Comparison of ENCODE assay signal across 21 mouse cellular contexts in genomic region chr3:22140111-22140658, GRCm38 (mm10).
DNase-seq lines count a peak whose midpoint lies in the region; ATAC-seq lines count a peak whose summit lies in the region.
"Had no signal": no experiment of that assay in that cellular context is flagged by ENCODE, and none has a peak within 500 bp of the region (broad histone marks: within the 10 kb centered on the region; RNA-seq: fewer than 3 reads in every experiment).

No protein-coding gene starts in this region.

- H3K9ac ChIP-seq in hindbrain, embryonic 16.5 days (ENCODE audit: low read depth, low read length), result no peak overlapping the region
- no peak overlapping the region for H3K9ac ChIP-seq in hindbrain, embryonic 14.5 days
- H3K9ac ChIP-seq: neural tube, embryonic 12.5 days had no signal

- no peak overlapping the region for H3K27ac ChIP-seq in hindbrain, embryonic 16.5 days (ENCODE audit: low read depth, low read length)
- H3K27ac ChIP-seq in hindbrain, embryonic 14.5 days, result no peak overlapping the region
- H3K27ac ChIP-seq: heart, embryonic 10.5 days; hindbrain, embryonic 10.5 days; neural tube, embryonic 12.5 days had no signal

- no peaks in the 10 kb centered on the region for H3K27me3 ChIP-seq in hindbrain, embryonic 16.5 days (replicated peaks; ENCODE audit: control insufficient read depth, insufficient read depth, low read length)
- no peaks in the 10 kb centered on the region for H3K27me3 ChIP-seq in hindbrain, embryonic 14.5 days (ENCODE audit: control insufficient read depth, insufficient read depth, low read length)
- H3K27me3 ChIP-seq: neural tube, embryonic 12.5 days had no signal

- DNase-seq in cerebellum, adult 11 months, result no peak
- DNase-seq in hindbrain, embryonic 14.5 days (ENCODE audit: low spot score), result no peak
- DNase-seq in brain, adult 2 months (ENCODE audit: low read depth, low spot score), result peak; percentile 74
- peak; percentile 14 to 36 for DNase-seq in cerebellum, postnatal 14 days
- DNase-seq in urinary bladder, adult 18-20 months (ENCODE audit: low spot score in 2 of 2), result no peak
- DNase-seq in left cerebral cortex, adult 11 months (ENCODE audit: low spot score), result no peak
- DNase-seq: adrenal gland, adult 2 months; gastrocnemius, postnatal 25 days; kidney, adult 18-20 months; kidney, postnatal 14 days; lung, adult 18-20 months; lung, postnatal 14 days; right cerebral cortex, adult 18-20 months; thymus, postnatal 36 days had no signal

- no peaks in the 10 kb centered on the region; the same call in none of the 2 replicates for H3K4me1 ChIP-seq in hindbrain, embryonic 16.5 days (ENCODE audit: control insufficient read depth, insufficient read depth, low read depth, low read length)
- H3K4me1 ChIP-seq in hindbrain, embryonic 14.5 days (replicated peaks; ENCODE audit: control insufficient read depth, insufficient read depth, low read length), result peaks cover 13% of the 10 kb centered on the region; the same call in 1 of the 2 replicates

- H3K36me3 ChIP-seq in hindbrain, embryonic 16.5 days (ENCODE audit: control insufficient read depth, insufficient read depth, low read length), result no peaks in the 10 kb centered on the region
- H3K36me3 ChIP-seq in hindbrain, embryonic 14.5 days (replicated peaks; ENCODE audit: control insufficient read depth, insufficient read depth), result no peaks in the 10 kb centered on the region
- H3K36me3 ChIP-seq: heart, embryonic 10.5 days; hindbrain, embryonic 10.5 days; neural tube, embryonic 12.5 days had no signal

- ATAC-seq in cerebellum, adult (ENCODE audit: insufficient number of reproducible peaks, low FRiP score, low TSS enrichment), result peak; percentile 63
- peak; percentile 24; the same call in 1 of the 2 replicates for ATAC-seq in hindbrain, embryonic 16.5 days
- no peak for ATAC-seq in hindbrain, embryonic 14.5 days (ENCODE audit: low FRiP score)

- H3K4me2 ChIP-seq in hindbrain, embryonic 16.5 days (ENCODE audit: low read length), result no peak overlapping the region
- H3K4me2 ChIP-seq in hindbrain, embryonic 14.5 days (replicated peaks), result no peak overlapping the region
- H3K4me2 ChIP-seq: liver, embryonic 11.5 days; neural tube, embryonic 12.5 days had no signal

- WGBS in hindbrain, embryonic 16.5 days, result 56% methylated on average over 3 of the region's 3 CpGs
- 59% methylated on average over 3 of the region's 3 CpGs for WGBS in hindbrain, embryonic 14.5 days

- H3K9me3 ChIP-seq in hindbrain, embryonic 16.5 days (ENCODE audit: control insufficient read depth, low read length), result no peaks in the 10 kb centered on the region
- H3K9me3 ChIP-seq in hindbrain, embryonic 14.5 days (ENCODE audit: control insufficient read depth, low read length), result no peaks in the 10 kb centered on the region
- H3K9me3 ChIP-seq: heart, embryonic 10.5 days; hindbrain, embryonic 10.5 days; neural tube, embryonic 12.5 days had no signal

- no peak overlapping the region for H3K4me3 ChIP-seq in hindbrain, embryonic 16.5 days (ENCODE audit: low read length)
- no peak overlapping the region for H3K4me3 ChIP-seq in hindbrain, embryonic 14.5 days (replicated peaks; ENCODE audit: low read length)
- H3K4me3 ChIP-seq: erythroblast, embryonic 14.5 days; heart, embryonic 10.5 days; hindbrain, embryonic 10.5 days; neural tube, embryonic 12.5 days had no signal

Comparison
In these comparisons a context has a peak if more than half of its experiments do, and no peak if none do; other contexts are left out.
1. DNase-seq: peak in brain, adult 2 months (single experiment) and cerebellum, postnatal 14 days (2 of 2); none in cerebellum, adult 11 months (single experiment), hindbrain, embryonic 14.5 days (single experiment), urinary bladder, adult 18-20 months (0 of 2) and left cerebral cortex, adult 11 months (single experiment).